Mouse (Mus musculus) C2C12 (cell line): ENCODE data around the gene Celf2. TPM values are rescaled to one million over a fixed set of nuclear protein-coding genes. Genes with fewer than 3 reads are reported as not detected.

ENCODE experiments used
- H3K27me3 ChIP-seq: one replicate; pipeline ENCODE4 v1.6.1; 2011; ENCODE audit not compliant: control insufficient read depth, insufficient read depth, insufficient read length
- H3K36me3 ChIP-seq: one replicate; pipeline ENCODE4 v1.6.1; 2011; ENCODE audit not compliant: control insufficient read depth, insufficient read depth
- H3K4me3 ChIP-seq: one replicate; pipeline ENCODE4 v1.5.1; 2011; ENCODE audit warnings: mild to moderate bottlenecking, control low read depth; ENCODE audit not compliant: poor library complexity, insufficient read depth, severe bottlenecking
- H3K79me2 ChIP-seq: one replicate; pipeline ENCODE4 v1.6.1; 2011; ENCODE audit not compliant: control insufficient read depth, insufficient read depth
- H3K79me3 ChIP-seq: one replicate; pipeline ENCODE4 v1.6.1; 2011; ENCODE audit warnings: low read depth, control low read depth
- H3ac ChIP-seq: one replicate; pipeline ENCODE3; 2011; ENCODE audit warnings: low read depth; ENCODE audit not compliant: control insufficient read depth, insufficient read length
- CEBPB ChIP-seq: IDR thresholded peaks from one replicate; pipeline ENCODE4 v1.6.1; 2011; ENCODE audit warnings: low read depth, mild to moderate bottlenecking, control low read depth, moderate library complexity
- CTCF ChIP-seq: IDR thresholded peaks from one replicate; pipeline ENCODE4 v1.5.1; 2011; ENCODE audit not compliant: control insufficient read depth, insufficient read depth, insufficient read length
- FOSL1 ChIP-seq: IDR thresholded peaks from one replicate; pipeline ENCODE4 v1.8.0; 2011; ENCODE audit warnings: mild to moderate bottlenecking, low read length; ENCODE audit not compliant: poor library complexity, insufficient read depth, severe bottlenecking
- MAX ChIP-seq: IDR thresholded peaks from one replicate; pipeline ENCODE4 v1.6.1; 2011; ENCODE audit warnings: mild to moderate bottlenecking, control low read depth
- MYOD1 ChIP-seq: IDR thresholded peaks from one replicate; pipeline ENCODE4 v1.6.1; 2011; ENCODE audit warnings: low read depth; ENCODE audit not compliant: control insufficient read depth, insufficient read length
- MYOG ChIP-seq: IDR thresholded peaks from one replicate; pipeline ENCODE4 v1.6.1; 2011; ENCODE audit not compliant: control insufficient read depth, insufficient read length; ENCODE audit errors: extremely low read depth
- USF1 ChIP-seq: IDR thresholded peaks from one replicate; pipeline ENCODE4 v1.6.1; 2011; ENCODE audit warnings: low read depth, mild to moderate bottlenecking, control low read depth, moderate library complexity
- polyA plus RNA-seq: library from polyadenylated mRNA; unstranded; fragments of >200 nt; fragmentation: generic; extraction: Trizol; gene quantifications from one replicate; pipeline ENCODE4 v1.2.1, GENCODE M21; 2012; ENCODE audit warnings: missing spikeins

The Celf2 gene
- polyA plus RNA-seq, 1 experiment: 14.3 TPM

DNA sequence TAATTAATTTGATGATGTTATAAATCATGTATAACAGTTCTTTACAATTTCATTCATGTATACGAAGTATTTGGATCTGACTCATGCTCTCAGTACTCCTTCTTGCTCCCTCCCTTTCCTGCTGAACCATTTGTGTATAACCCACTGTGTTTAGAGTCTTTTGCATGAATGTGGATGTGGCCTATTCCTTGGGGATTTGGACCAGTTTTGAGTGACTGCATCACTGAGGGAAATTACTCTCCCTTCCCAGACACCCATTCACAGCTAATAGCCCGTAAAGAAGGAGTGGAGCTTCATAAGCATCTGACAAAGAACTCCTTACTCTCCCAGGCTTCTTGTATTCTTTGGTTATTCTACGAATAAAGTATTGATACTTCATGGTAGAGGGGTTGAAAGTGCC lies 189.6 kb downstream of the Celf2 start:
- TF ChIP-seq MYOG (no peak), FOSL1 (no peak), MAX (no peak), MYOD1 (no peak), CTCF (no peak), USF1 (no peak), CEBPB (no peak)

DNA sequence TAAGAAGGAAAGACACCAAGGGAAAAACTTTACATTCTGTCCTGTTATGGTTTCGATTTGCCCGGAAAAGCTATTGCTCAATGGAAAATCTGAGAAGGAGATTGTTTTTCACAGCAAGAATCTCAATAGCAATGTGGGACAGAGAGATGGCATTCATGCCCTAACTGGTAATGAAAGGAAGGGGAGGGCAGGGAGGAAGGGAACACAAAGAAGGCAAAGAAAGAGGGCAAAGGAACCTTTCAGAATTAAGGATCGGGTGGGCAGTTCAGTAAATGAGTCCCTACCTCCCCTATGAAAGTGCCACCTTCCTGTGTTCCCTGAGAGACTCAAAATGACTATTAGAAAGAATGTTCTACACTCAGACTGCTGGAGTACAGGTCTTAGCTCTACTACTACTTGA lies 197.6 kb downstream of the Celf2 start:
- H3K36me3 ChIP-seq: no peaks in the 10 kb centered on the region
- no peaks in the 10 kb centered on the region for H3K79me2 ChIP-seq
- H3K4me3 ChIP-seq: no peak overlapping the region
- H3ac ChIP-seq: no peak overlapping the region
- H3K27me3 ChIP-seq: no peaks in the 10 kb centered on the region
- no peak for TF ChIP-seq CTCF
- no peak for TF ChIP-seq MYOD1
- no peak for TF ChIP-seq FOSL1
- TF ChIP-seq CEBPB: no peak
- no peak for TF ChIP-seq USF1
- no peak for TF ChIP-seq MYOG
- TF ChIP-seq MAX: no peak
- H3K79me3 ChIP-seq: no peaks in the 10 kb centered on the region

More for the DNA sequence above, 189.6 kb downstream of the Celf2 start:
- H3K79me2 ChIP-seq: no peaks in the 10 kb centered on the region
- no peaks in the 10 kb centered on the region for H3K27me3 ChIP-seq
- H3K36me3 ChIP-seq: no peaks in the 10 kb centered on the region
- no peak overlapping the region for H3K4me3 ChIP-seq
- H3K79me3 ChIP-seq: no peaks in the 10 kb centered on the region
- no peak overlapping the region for H3ac ChIP-seq

DNA sequence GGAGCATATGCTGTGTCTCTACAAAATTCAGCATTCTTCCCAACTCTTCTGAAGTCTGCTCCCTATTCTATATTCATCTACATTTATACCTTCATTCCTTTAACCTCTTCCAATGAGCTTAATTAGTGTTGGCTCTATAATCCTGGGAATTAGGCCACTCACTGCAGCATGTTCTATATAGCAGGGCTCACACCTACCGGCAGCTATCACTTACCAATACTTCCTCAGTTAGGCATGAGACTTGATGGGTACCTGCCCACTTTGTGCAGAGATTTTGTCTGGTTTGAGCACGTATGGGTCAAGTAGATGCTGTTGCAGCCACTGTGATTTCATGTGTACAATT lies 198.6 kb downstream of the Celf2 start:
- H3K79me3 ChIP-seq: no peaks in the 10 kb centered on the region
- no peak for TF ChIP-seq CTCF
- no peak for TF ChIP-seq CEBPB
- TF ChIP-seq MYOD1: no peak
- no peak for TF ChIP-seq MYOG
- no peak for TF ChIP-seq USF1
- no peak for TF ChIP-seq FOSL1
- TF ChIP-seq MAX: no peak

DNA sequence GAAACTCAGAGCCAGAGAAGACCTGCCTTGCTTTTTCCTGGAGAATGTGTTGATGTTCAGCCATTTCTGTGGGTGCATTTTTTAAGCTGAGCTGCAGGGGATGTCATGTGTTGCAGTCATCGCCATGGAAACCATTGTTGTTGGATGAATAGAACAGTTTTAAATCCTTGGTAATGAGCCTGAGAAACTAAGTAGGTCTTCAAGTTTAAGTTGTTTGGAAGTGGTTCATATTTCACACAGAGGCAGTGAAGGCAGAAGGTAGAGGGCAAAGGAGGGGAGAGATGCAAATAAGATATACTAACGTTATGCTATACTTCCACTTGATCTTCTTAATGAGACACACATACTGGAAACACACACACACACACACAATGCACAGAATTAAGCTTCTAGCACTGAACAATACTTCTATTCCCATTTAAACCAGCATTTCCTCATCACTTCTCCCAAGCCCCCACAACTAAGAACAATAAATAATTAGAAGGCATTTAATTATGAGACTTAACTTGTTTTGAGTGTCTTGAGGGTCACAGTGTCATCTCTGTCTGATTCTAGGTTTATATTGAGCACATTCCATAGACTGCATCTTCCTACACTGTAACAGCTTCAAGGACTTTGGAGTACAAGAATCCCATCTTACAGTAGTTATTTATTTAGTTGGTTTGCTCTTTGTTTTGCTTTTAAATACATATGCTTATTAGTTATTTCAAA lies 199.1 kb downstream of the Celf2 start:
- TF ChIP-seq MAX: no peak
- no peak for TF ChIP-seq USF1
- no peak for TF ChIP-seq MYOG
- no peak for TF ChIP-seq FOSL1
- no peak for TF ChIP-seq MYOD1
- no peak for TF ChIP-seq CEBPB
- no peak for TF ChIP-seq CTCF
- no peaks in the 10 kb centered on the region for H3K36me3 ChIP-seq
- H3K79me3 ChIP-seq: no peaks in the 10 kb centered on the region
- no peaks in the 10 kb centered on the region for H3K27me3 ChIP-seq
- no peak overlapping the region for H3K4me3 ChIP-seq
- no peaks in the 10 kb centered on the region for H3K79me2 ChIP-seq
- H3ac ChIP-seq: no peak overlapping the region

More for the DNA sequence above, 198.6 kb downstream of the Celf2 start:
- Histone ChIP-seq H3ac (no peak overlapping the region), H3K79me2 (no peaks in the 10 kb centered on the region), H3K27me3 (no peaks in the 10 kb centered on the region), H3K36me3 (no peaks in the 10 kb centered on the region), H3K4me3 (no peak overlapping the region)

DNA sequence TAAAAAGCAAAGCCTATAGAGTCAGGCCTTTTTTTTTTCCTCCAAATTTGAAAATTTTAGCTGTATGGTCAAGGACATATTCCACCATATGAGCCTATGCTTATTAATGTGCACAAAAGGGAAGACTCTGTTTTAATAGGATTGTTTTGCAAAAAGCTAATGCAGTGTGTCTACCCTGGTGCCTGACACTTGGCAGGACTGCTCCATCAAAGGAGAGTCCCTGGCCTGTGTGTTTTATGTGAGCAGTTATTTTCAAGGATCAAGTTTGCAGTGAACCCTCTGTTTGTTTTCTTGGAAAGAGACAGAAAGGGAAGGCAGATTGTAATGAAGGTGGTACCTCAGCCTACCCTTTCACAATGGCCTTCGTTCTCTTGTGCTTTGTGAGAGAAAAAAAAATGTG lies 200.0 kb downstream of the Celf2 start:
- Histone ChIP-seq H3K27me3 (no peaks in the 10 kb centered on the region), H3K36me3 (no peaks in the 10 kb centered on the region), H3K4me3 (no peak overlapping the region), H3K79me3 (no peaks in the 10 kb centered on the region), H3ac (no peak overlapping the region), H3K79me2 (no peaks in the 10 kb centered on the region)
- TF ChIP-seq CEBPB: no peak
- no peak for TF ChIP-seq CTCF
- TF ChIP-seq MYOD1: no peak
- TF ChIP-seq MYOG: no peak
- no peak for TF ChIP-seq USF1

DNA sequence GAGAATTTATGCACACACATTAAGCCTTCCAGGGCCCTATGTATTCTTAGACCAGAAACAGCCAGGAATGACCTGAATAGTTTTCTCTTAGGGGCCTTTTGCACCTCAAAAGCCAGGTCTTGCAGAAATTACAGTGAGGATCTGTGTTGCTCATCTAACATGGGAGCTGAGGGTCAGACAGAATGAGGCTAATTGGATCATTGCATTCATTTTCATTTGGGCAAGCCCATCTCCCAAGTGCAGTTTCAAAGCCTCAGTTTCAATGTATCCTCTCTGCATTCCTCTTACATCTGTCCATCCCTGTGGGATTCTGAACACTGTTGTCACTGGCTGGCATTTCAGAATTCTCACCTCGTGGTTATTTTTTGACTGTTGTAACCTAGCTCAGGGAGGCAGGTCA lies 200.6 kb downstream of the Celf2 start:
- Histone ChIP-seq H3K79me2 (no peaks in the 10 kb centered on the region), H3ac (no peak overlapping the region), H3K79me3 (no peaks in the 10 kb centered on the region), H3K27me3 (no peaks in the 10 kb centered on the region), H3K4me3 (no peak overlapping the region), H3K36me3 (no peaks in the 10 kb centered on the region)
- no peak for TF ChIP-seq FOSL1
- TF ChIP-seq USF1: no peak
- no peak for TF ChIP-seq CEBPB
- TF ChIP-seq CTCF: no peak
- no peak for TF ChIP-seq MAX
- TF ChIP-seq MYOG: no peak
- no peak for TF ChIP-seq MYOD1
